Mouse (Mus musculus) intestine, embryonic 15.5 days (tissue): ENCODE measurements around the gene 1810010D01Rik. TPM values are rescaled to one million over a fixed set of nuclear protein-coding genes. Genes with fewer than 3 reads are reported as not detected.

Experiments used
- ATAC-seq: fragments of 200-750 bp; cut with Nextera tagmentation; 2 replicates; pipeline ENCODE4 v1.8.0; 2017; ENCODE audit warnings: moderate TSS enrichment, moderate library complexity
- H3K27ac ChIP-seq: fragments of 300-500 bp; sonication (generic); 2 replicates; pipeline ENCODE4 v1.5.1; 2015; ENCODE audit warnings: mild to moderate bottlenecking, inconsistent platforms
- H3K27me3 ChIP-seq: fragments of 300-500 bp; sonication (generic); replicated peaks from 2 replicates; pipeline ENCODE4 v1.6.1; 2015; ENCODE audit warnings: inconsistent platforms
- H3K36me3 ChIP-seq: fragments of 300-500 bp; sonication (generic); 2 replicates; pipeline ENCODE4 v1.6.1; 2015; ENCODE audit warnings: inconsistent platforms
- H3K4me1 ChIP-seq: fragments of 300-500 bp; sonication (generic); replicated peaks from 2 replicates; pipeline ENCODE4 v1.6.1; 2015; ENCODE audit warnings: inconsistent platforms
- H3K4me2 ChIP-seq: fragments of 300-500 bp; sonication (generic); replicated peaks from 2 replicates; pipeline ENCODE4 v1.6.1; 2015; ENCODE audit warnings: mild to moderate bottlenecking, inconsistent platforms
- H3K4me3 ChIP-seq: fragments of 300-500 bp; sonication (generic); replicated peaks from 2 replicates; pipeline ENCODE4 v1.5.1; 2015; ENCODE audit warnings: inconsistent platforms
- H3K9ac ChIP-seq: fragments of 300-500 bp; sonication (generic); 2 replicates; pipeline ENCODE4 v1.6.1; 2015; ENCODE audit warnings: inconsistent platforms
- H3K9me3 ChIP-seq: fragments of 300-500 bp; sonication (generic); 2 replicates; pipeline ENCODE4 v1.6.1; 2016; ENCODE audit warnings: inconsistent platforms
- WGBS: fragments of 180-500 bp; shearing (Covaris S2); methylation state at CpG from one replicate; pipeline ENCODE4 v1.1.7; 2015; 5-methylcytosine and 5-hydroxymethylcytosine counted together
- polyA plus RNA-seq: library from polyadenylated mRNA; unstranded; fragments of >200 nt; fragmentation: Nextera tagmentation; extraction: Ambion mirVana; gene quantifications from 2 replicates; pipeline ENCODE4 v1.2.1, GENCODE M21; 2015

Gene 1810010D01Rik
- polyA plus RNA-seq, 1 experiment from 2014 or later: 0.59 TPM

DNA sequence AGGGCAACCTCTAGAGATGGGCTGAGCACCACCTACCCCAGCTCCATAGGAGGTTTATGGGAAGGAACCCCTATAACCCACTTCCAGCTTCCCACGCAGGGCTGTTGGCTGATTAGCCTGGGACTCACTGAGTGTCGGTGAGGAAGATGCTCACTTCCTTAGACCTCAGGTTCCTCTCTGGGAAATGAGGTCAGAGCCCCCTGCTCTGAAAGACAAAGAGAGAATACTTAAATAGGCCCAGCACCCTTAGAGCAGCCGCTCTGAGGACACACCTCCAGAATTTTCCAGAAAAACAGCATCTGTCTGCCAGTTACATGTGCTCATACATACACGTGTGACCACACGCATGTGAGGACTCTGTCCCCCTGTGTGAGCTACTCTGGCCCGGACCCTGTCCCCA lies 1.1 kb downstream of the 1810010D01Rik start:
- Histone ChIP-seq H3K27me3 (no peaks in the 10 kb centered on the region), H3K4me1 (peaks cover 27% of the 10 kb centered on the region), H3K4me2 (peak overlapping the region; percentile 68), H3K36me3 (no peaks in the 10 kb centered on the region), H3K9me3 (no peaks in the 10 kb centered on the region), H3K9ac (peak overlapping the region; percentile 59), H3K4me3 (no peak overlapping the region), H3K27ac (peak overlapping the region; percentile 96)
- WGBS: 78% methylated on average over 6 of the region's 6 CpGs
- ATAC-seq: no peak; the same call in none of the 2 replicates

DNA sequence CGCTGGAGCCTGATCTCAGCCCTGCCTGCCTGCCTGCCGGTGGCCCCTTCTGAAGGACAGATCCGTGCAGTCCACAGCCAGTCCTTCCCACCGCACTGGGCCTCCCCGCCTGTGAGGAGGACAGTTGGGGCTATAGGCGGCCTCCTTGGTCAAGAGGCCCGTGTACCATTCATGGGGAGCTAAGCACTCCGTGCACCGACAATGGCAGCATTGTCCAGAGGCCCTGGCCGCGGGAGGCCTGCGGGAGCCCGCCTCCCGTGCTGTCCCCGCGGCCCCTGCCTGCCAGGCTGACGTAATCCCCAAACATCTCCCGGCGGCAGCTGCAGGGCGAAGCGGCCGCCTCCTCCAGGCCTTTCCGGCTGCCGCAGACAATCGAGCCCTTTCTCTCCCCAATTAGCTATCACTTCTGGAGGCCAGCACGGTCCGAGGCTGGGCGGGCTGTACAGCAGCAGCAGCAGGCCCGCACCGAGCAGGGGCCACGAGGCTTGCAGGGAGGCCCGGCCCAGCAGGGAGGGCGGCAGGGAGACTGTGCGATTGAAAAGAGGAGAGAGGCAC lies 1.8 kb downstream of the 1810010D01Rik start:
- Histone ChIP-seq H3K4me3 (peak overlapping the region; percentile 8; the same call in 1 of the 2 replicates), H3K4me2 (peak overlapping the region; percentile 68), H3K9ac (peak overlapping the region; percentile 59), H3K9me3 (0 out of 2 replicates have a peak, but pooled peaks cover 2% of the 10 kb centered on the region), H3K27ac (peak overlapping the region; percentile 96), H3K36me3 (no peaks in the 10 kb centered on the region), H3K27me3 (no peaks in the 10 kb centered on the region), H3K4me1 (peaks cover 23% of the 10 kb centered on the region)
- peak; percentile 92 for ATAC-seq
- WGBS: 1% methylated on average over 32 of the region's 34 CpGs

DNA sequence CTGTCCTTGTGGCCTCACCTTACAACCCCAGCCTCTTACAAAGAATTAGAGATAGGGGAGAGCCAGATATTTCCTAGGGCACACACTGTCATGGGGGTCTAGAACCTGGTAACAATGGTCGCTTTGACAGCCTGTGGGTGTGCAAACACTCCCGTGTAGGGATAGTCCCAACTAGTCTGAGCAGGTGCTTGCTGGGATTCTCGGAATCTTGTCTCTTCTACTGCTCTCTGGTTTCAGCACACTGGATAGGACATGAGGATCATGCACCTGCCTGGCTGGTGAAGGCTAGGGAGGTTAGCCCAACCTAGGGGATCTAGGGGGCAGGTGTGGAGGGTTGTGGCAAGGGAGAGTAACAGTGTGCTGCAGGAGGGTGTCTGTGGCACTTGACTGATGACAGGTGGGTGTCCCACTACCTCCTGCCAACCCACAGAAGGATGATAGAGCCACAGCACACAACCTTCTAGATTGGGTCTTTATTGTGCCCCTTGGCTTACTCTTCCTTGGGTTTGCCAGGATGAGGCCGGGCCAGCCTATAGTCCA lies 2.5 kb downstream of the 1810010D01Rik start:
- Histone ChIP-seq H3K27ac (peak overlapping the region; percentile 96), H3K4me3 (no peak overlapping the region), H3K9ac (no peak overlapping the region), H3K4me1 (peaks cover 20% of the 10 kb centered on the region), H3K36me3 (no peaks in the 10 kb centered on the region), H3K27me3 (no peaks in the 10 kb centered on the region), H3K9me3 (0 out of 2 replicates have a peak, but pooled peaks cover 3% of the 10 kb centered on the region), H3K4me2 (peak overlapping the region; percentile 68)
- ATAC-seq: no peak
- 81% methylated on average over 4 of the region's 4 CpGs for WGBS

DNA sequence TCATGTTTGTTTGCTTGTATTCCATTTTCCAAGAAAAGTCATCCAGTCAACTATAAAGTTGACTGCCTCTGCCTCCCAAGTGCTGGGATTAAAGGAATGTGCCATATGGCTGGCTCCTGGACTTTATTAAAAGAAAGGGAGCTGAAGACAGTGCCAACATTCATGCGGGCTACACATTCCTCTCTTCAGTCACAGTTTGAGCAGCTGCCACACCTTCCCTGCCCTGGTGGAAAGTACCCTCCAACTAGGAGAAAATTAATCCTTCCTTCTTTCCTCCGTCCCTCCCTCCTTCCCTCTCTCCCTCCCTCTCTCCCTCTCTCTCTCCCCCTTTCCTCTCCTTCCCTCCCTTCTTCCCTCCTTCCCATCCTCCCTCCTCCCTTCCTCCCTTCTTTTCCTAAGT lies 8.2 kb downstream of the 1810010D01Rik start:
- Histone ChIP-seq H3K9me3 (0 out of 2 replicates have a peak, but pooled peaks cover 3% of the 10 kb centered on the region), H3K9ac (no peak overlapping the region), H3K4me3 (no peak overlapping the region), H3K4me2 (no peak overlapping the region), H3K27me3 (no peaks in the 10 kb centered on the region), H3K4me1 (peaks cover 20% of the 10 kb centered on the region), H3K36me3 (no peaks in the 10 kb centered on the region), H3K27ac (no peak overlapping the region)
- 62% methylated on average over 2 of the region's 2 CpGs for WGBS
- ATAC-seq: no peak

DNA sequence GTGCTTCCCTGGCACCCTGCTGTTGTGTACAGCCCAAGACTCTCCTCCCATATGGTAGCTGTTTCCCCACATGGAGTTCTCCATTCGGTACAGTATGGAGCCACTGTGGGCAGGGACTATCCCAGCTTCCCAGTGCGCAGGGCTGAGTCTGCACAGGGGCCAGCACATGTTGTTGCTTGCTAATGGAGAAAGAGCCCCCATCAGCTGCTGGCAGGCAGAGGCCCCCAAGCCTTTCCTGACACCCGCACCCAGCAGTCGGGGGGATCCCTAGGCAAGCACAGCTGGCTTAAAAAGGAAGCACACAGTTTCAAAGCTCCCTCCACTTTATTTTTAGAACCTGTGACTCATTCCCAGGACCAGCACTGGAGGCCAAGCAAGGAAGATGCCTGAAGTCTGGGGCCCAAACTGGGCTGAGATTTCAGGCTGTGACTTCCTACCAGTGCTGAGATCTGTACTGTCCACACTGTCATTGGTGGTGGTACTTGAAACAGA lies 9.7 kb downstream of the 1810010D01Rik start:
- H3K27me3 ChIP-seq: no peaks in the 10 kb centered on the region
- H3K9me3 ChIP-seq: 0 out of 2 replicates have a peak, but pooled peaks cover 3% of the 10 kb centered on the region
- ATAC-seq: peak; percentile 48
- no peak overlapping the region for H3K9ac ChIP-seq
- H3K4me1 ChIP-seq: peaks cover 29% of the 10 kb centered on the region
- H3K36me3 ChIP-seq: no peaks in the 10 kb centered on the region
- peak overlapping the region; percentile 67 for H3K27ac ChIP-seq
- no peak overlapping the region for H3K4me2 ChIP-seq
- no peak overlapping the region for H3K4me3 ChIP-seq
- 30% methylated on average over 4 of the region's 4 CpGs for WGBS

DNA sequence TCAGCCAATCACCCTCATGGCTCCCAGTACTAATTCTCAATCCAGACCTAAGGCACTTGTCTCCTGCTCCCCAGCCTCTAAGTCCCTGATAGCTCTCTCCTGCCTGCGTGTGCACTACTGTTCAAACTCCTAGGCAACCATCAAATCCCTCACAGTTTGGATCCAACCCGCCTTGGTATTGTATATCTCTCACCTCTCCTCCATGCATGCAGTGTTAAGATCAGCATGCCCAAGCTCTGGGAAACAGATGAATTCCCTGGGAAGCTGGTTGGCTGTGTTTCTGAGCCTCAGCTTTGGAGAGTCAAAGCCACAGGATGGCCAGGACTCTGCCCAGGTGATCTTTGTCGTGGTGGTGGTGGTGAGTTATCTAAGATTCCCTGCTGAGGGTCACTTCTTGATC lies 10.2 kb downstream of the 1810010D01Rik start:
- Histone ChIP-seq H3K4me1 (peaks cover 29% of the 10 kb centered on the region), H3K9me3 (0 out of 2 replicates have a peak, but pooled peaks cover 3% of the 10 kb centered on the region), H3K27ac (peak overlapping the region; percentile 67), H3K27me3 (no peaks in the 10 kb centered on the region), H3K4me2 (no peak overlapping the region), H3K9ac (no peak overlapping the region), H3K4me3 (no peak overlapping the region), H3K36me3 (no peaks in the 10 kb centered on the region)
- 51% methylated on average over 3 of the region's 3 CpGs for WGBS
- ATAC-seq: no peak

DNA sequence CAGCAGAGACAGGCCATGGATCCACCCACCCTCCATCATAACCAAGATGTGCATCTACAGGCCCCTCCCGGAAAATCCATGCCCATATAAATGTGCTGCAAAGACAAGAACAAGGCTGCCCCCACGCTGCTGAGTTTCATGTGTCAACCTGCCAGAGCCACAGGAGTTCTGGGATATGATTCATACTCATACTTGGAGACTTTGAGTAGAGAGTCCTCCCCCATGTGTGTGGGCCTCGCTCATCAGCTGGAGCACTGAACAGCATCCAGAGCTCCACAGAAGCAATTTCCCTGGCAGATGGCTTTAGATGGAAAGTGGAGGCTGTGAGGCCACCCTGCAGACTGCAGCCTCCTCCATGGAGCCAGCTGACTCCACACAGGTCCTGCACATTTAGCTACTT lies 10.9 kb downstream of the 1810010D01Rik start:
- no peaks in the 10 kb centered on the region for H3K36me3 ChIP-seq
- WGBS: 58% methylated on average over 3 of the region's 3 CpGs
- no peak for ATAC-seq
- H3K4me3 ChIP-seq: no peak overlapping the region
- peaks cover 29% of the 10 kb centered on the region for H3K4me1 ChIP-seq
- H3K27ac ChIP-seq: no peak overlapping the region
- H3K9ac ChIP-seq: no peak overlapping the region
- H3K4me2 ChIP-seq: no peak overlapping the region
- H3K27me3 ChIP-seq: no peaks in the 10 kb centered on the region
- 0 out of 2 replicates have a peak, but pooled peaks cover 3% of the 10 kb centered on the region for H3K9me3 ChIP-seq

DNA sequence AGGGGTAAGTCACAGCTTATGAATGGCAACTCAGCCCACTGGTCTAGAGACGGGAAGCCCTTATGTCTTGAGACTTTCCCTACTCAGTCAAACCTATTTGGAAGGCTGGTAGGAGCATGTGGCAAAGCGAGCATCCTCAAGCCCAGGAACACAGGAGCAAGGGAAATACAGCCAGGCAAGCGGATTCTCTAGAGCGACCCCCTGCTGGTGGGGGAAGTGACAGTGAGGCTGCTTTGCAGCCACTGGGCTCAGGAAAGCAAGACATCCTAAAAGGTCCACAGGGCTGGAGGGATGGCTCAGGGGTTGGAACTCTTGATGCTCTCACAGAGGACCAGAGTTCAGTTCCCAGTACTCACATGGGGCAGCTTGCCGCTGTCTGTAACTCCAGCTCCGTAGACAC lies 11.6 kb downstream of the 1810010D01Rik start:
- no peak overlapping the region for H3K4me2 ChIP-seq
- H3K36me3 ChIP-seq: no peaks in the 10 kb centered on the region
- WGBS: 91% methylated on average over 6 of the region's 6 CpGs
- no peak for ATAC-seq
- no peaks in the 10 kb centered on the region for H3K27me3 ChIP-seq
- H3K4me1 ChIP-seq: peaks cover 29% of the 10 kb centered on the region
- no peak overlapping the region for H3K9ac ChIP-seq
- 0 out of 2 replicates have a peak, but pooled peaks cover 3% of the 10 kb centered on the region for H3K9me3 ChIP-seq
- no peak overlapping the region for H3K27ac ChIP-seq
- H3K4me3 ChIP-seq: no peak overlapping the region

DNA sequence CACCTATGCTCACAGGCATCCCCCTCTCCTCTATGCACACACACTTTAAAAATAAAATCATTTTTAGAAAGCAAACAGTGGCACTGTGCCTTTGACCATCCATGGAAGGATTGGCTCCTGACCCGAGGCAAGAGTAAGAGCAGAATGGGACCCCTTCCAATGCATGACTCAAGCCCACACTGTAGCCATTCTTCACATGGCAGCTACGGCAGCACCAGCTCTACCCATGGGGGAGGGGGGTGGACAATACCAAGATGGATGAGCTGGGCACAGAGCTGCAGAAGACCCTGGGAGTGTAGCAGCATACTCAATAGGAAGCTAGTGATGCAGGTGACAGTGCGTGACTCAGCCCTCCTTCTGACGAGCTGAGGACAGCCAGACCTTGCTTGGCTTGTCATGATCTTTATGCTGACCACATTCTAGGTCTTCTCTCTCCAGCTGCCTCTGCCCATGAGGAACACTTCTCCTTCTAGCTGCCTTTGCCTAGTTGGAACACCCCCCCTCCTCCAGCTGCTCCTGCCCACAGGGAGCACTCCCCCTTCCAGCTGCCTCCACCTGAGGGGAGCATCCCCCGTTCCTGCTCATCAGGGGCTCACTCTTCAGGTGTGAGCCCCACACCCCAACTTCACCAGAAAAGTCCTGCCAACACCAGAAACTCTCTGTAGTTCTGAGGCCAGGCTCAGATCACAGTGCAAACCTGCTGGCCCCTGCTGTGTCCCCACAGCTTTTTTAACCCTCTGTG lies 12.6 kb downstream of the 1810010D01Rik start:
- Histone ChIP-seq H3K36me3 (no peaks in the 10 kb centered on the region), H3K4me3 (no peak overlapping the region), H3K9me3 (no peaks in the 10 kb centered on the region), H3K4me1 (peaks cover 29% of the 10 kb centered on the region), H3K27ac (no peak overlapping the region), H3K27me3 (no peaks in the 10 kb centered on the region), H3K9ac (no peak overlapping the region), H3K4me2 (no peak overlapping the region)
- no peak for ATAC-seq
- 47% methylated on average over 5 of the region's 5 CpGs for WGBS

DNA sequence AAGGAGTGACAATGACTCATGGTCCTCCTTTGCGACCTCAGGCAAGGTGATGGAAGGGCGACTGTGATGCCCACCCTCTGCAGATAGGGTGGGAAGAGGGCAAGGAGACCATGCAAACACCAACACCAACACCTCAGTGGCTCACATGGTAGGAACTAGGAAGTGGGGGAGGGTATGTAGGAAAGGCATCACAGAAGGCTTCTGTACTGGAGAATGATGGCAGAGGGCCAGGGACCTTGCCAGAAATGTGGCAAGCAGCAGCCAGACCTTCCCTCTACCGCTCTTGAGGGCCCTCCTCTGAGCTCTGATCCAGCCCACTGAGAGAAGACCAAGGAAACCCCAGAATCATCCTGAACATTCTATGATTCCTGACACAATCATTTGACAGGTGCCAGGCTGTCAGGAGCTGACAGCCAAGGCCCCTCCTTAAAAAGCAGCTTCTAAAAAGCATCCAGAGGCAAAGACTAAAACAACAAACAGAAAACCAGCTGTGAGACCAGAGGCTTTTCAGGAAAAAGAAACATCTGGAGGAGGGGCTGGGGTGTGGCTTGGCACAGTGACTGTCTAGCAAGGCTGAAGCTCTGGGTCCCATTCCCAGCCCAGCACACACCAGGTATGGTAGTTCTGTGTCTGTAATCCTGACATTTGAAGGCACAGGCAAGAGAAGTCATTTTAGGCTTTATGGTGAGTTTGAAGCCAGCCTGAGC lies 13.3 kb downstream of the 1810010D01Rik start:
- Histone ChIP-seq H3K36me3 (no peaks in the 10 kb centered on the region), H3K9me3 (no peaks in the 10 kb centered on the region), H3K9ac (no peak overlapping the region), H3K4me3 (no peak overlapping the region), H3K4me1 (peaks cover 29% of the 10 kb centered on the region), H3K4me2 (no peak overlapping the region), H3K27me3 (no peaks in the 10 kb centered on the region), H3K27ac (no peak overlapping the region)
- WGBS: 51% methylated on average over 3 of the region's 3 CpGs
- ATAC-seq: peak; percentile 39; the same call in 1 of the 2 replicates

DNA sequence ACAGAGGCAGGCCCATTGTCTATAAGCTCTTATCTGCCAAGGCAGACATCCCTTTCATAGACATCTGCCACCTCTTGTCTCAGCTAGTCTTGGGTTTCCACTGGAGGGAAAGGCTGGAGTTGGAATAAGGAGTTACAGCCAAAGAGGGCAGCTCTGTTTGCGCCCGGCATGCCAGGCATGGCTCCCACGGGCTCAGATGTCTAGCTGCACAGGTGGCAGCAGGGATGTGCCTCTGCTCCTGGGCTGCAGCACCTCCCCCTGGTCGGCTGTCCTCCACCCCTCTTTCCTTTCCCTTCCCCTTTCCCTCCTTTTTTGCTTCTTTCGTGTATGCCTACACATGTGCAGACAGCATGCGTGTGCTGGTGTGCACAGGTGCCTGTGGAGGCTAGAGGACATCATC lies 15.1 kb downstream of the 1810010D01Rik start:
- no peak for ATAC-seq
- Histone ChIP-seq H3K9me3 (no peaks in the 10 kb centered on the region), H3K4me3 (no peak overlapping the region), H3K27me3 (no peaks in the 10 kb centered on the region), H3K36me3 (no peaks in the 10 kb centered on the region), H3K27ac (no peak overlapping the region), H3K9ac (no peak overlapping the region), H3K4me2 (no peak overlapping the region), H3K4me1 (peaks cover 21% of the 10 kb centered on the region)
- 75% methylated on average over 6 of the region's 6 CpGs for WGBS

DNA sequence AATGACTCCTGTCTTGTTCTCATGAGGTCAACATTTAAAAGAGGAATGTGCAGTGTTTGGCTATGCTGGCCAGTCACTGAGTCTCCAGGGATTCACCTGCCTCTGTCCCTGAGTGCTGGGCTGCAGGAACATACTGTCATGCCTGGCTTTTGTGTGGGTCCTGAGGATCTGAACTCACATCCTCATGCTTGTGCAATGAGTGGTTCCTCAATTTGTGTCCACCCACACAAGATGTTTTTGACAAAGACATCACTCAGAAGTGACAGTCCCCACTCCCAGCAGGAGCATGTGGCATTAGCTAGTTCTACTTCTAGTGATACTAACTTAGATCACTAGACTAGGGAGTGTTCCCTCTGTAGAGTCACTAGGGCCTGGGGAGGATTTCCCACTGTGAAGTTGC lies 17.4 kb downstream of the 1810010D01Rik start:
- H3K4me3 ChIP-seq: no peak overlapping the region

More for the DNA sequence above, 17.4 kb downstream of the 1810010D01Rik start:
- H3K4me1 ChIP-seq: peaks cover 17% of the 10 kb centered on the region
- no peaks in the 10 kb centered on the region for H3K36me3 ChIP-seq
- H3K9ac ChIP-seq: no peak overlapping the region
- H3K4me2 ChIP-seq: no peak overlapping the region
- no peak for ATAC-seq
- no peaks in the 10 kb centered on the region for H3K27me3 ChIP-seq
- no peaks in the 10 kb centered on the region for H3K9me3 ChIP-seq
- no peak overlapping the region for H3K27ac ChIP-seq
